Mouse (Mus musculus): ENCODE data around the gene Ralgapb.

Ralgapb gene

DNA sequence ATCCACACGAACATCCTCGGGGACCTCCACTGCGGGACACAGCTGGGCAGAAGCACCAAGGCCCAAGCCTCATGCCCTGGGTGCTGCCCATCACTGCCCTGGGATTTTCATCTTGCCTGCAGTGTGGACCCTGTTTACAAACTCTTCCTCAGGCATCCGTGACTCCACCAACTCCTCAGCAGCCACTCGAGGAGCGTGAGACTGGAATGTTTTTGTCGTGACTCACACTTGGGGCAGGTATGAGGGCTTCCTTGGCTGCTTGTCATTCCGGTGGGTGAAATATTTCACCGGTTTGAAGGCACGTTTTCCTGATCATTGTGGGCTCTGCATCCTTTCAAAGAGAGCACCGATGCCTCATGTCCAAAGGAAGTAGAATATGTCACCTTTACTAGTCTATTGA is 109.4 kb downstream of the Ralgapb start:
- DNase-seq = peak; percentile 84

DNA sequence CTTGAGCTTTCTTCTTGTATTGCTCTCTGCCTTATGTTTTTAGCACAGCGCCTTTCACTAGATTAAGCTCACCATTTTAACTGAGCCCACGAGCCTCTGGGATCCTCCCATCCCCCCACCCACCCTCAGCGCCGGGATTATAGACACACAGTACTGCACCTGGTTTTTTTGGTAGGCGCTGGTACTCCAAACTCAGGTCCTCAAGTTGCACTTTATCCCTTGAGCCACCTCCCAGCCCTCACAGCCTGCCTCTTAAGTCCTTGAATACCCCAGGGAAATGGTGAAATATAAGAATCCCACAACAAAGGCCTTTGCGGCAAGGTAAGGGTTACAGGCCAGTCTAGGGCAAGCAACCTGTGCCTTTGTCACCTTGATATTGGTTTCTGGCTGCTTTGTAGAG is 110.2 kb downstream of the Ralgapb start:
- DNase-seq = no peak

DNA sequence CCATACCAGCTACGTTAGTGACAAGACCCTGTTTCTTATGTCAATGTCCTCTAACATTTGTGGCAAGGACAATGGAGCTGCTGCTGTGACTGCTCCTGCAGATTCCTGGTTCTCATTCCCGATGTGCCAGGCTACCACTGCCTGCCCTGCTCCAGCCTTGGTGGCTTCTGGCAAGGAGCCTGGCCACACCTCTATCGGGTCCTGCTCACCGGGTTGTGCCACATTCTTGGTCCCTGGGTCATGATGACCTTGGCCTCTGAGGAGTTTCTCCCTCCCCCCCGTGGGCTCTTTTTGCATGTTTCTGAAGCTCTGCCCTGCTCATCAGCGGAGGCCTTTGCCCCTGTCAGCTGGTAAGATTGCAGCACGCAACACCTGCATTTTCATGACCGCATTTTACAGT is 113.4 kb downstream of the Ralgapb start:
- DNase-seq = no peak

DNA sequence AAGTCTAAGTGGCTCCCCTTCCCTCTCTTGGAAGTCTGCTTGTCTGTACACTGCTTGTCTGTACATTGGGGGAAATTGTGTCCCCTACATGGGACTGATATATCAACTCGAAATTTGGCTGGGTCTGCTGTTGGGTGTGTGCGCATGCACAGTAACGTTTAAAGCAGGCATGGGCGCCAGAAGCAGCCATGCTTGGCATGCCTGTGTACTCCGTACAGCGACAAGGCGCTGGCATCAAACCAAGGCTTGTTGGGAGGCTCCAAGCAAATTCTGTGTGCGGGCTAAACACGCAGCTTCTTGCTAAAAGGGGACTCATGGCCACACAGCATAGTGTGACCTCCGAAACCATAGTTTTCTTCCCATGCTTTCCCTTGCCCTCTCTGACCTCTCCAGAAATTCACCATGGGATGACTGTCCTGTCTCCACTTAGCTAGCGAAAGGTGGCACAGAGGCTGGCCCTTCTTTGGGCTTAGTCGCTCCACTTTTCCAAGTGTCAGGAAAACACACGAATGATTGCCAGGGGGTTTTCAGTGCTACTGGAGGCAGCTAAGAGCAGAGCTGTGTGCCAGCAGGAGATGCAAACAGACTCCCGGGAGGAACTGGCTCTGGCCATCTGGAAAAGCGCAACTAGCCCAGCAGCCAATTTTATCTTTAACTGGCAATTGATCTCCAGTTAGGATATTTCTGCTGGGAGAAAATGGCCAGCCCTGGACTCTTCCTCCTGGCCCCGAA is 114.6 kb downstream of the Ralgapb start:
- DNase-seq = peak; percentile 91

DNA sequence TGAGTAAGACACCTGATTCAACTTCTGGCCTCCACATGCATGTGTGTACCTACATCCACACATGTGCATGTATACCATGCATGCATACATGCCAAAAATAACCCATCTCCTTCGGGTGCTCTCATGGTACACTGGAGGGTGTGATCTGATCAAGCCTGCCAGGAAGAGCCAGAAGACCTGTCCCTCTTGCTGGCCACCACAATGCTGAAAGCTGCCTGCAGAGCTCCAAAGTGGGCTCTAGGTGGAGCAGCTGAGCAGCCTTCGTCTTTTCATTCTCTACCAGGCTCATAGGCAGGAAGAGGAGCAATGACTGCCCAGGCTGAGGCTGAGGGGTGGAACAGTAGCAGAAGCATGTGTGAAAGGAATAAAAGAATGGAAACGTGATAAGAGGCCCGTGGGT is 124.4 kb downstream of the Ralgapb start:
- peak; percentile 89 for DNase-seq

- peak; percentile 86 for DNase-seq
These were observed 124.9 kb downstream of the Ralgapb start for GRCm38 (mm10) chr2:158534559-158534958.

DNA sequence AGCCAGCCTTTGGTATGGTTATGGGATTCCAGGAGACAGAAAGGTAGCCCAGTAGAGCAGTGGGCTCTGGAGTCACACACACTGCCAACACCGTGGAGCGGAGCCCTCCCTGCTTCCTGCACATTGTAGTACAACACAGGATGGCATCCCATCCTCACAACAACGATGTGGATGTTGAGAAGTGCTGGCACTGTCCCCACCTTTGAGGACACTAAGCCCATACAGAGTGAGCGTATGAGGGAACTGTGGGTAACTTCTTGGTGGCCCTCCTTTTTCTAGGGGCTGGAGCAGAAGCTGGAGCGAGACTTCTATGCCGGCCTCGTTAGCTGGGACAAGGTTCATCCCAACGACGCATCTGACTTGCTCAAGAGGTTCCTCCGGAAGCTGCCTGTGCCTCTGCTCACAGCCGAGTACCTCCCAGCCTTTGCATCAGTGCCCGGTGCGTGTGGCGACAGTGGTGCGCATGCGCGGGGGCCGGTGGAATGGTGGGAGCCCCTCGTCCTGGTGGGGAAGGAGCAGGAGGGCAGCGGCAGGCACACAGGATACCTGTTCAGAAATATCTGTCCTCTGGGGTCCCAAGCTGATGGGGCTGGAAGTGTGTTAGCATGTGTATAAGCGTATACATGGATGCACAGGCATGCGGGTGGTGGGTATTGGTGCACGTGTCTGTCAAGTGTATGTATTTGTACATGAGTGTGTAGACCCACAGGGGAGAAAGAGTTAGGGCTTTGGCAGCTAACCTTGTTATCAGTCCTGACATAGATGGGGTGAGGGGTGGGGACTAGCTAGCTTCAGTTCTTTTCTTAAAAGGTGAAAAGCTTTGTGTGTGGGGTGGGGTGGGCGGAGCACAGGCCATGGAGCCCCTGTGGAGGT is 130.0 kb downstream of the Ralgapb start:
- no peak for DNase-seq

- no peak for DNase-seq
These were observed 131.6 kb downstream of the Ralgapb start for GRCm38 (mm10) chr2:158541286-158541685.

- no peak for DNase-seq
These were observed 135.6 kb downstream of the Ralgapb start for GRCm38 (mm10) chr2:158545266-158545665.

- peak; percentile 93 for DNase-seq
These were observed 137.1 kb downstream of the Ralgapb start for GRCm38 (mm10) chr2:158546751-158547150.
